Mouse (Mus musculus) MEL (cell line): Measurements from ENCODE around the gene Nrbp1. TPM values are rescaled to one million over a fixed set of nuclear protein-coding genes. Genes with fewer than 3 reads are reported as not detected.

ENCODE experiments used
- DNase-seq: peaks from one replicate; pipeline ENCODE4 v3.0.0; 2011; ENCODE audit warnings: low read depth, low spot score
- H3K27ac ChIP-seq: 2 replicates; pipeline ENCODE4 v1.5.1; 2012; ENCODE audit warnings: low read depth, mild to moderate bottlenecking, control low read depth, low read length, moderate library complexity; ENCODE audit not compliant: control insufficient read depth
- H3K27me3 ChIP-seq, 2 experiments: fragments of 150-350 bp in 1 of 2; sonication (generic) in 1 of 2; 2 replicates each; pipeline ENCODE4 v1.6.1; 2012; ENCODE audit warnings: low read length in 2 of 2, mild to moderate bottlenecking in 2 of 2, improper control_type of control experiment in 1 of 2, moderate library complexity in 1 of 2; ENCODE audit not compliant: insufficient read depth in 2 of 2, control insufficient read depth in 1 of 2
- H3K36me3 ChIP-seq, 2 experiments: 2 replicates each; pipeline ENCODE4 v1.6.1; 2012 to 2014; ENCODE audit warnings: low read length in 2 of 2, improper control_type of control experiment in 1 of 2, inconsistent platforms in 1 of 2, mild to moderate bottlenecking in 1 of 2; ENCODE audit not compliant: insufficient read depth in 2 of 2, control insufficient read depth in 1 of 2
- H3K4me1 ChIP-seq, 2 experiments: fragments of 150-350 bp in 1 of 2; sonication (generic) in 1 of 2; 2 replicates each; pipeline ENCODE4 v1.6.1; 2012; ENCODE audit warnings: low read length in 2 of 2, improper control_type of control experiment in 1 of 2, mild to moderate bottlenecking in 1 of 2; ENCODE audit not compliant: insufficient read depth in 2 of 2, control insufficient read depth in 1 of 2
- H3K4me3 ChIP-seq, 2 experiments: fragments of 150-350 bp in 1 of 2; sonication (generic) in 1 of 2; 2 replicates each; pipeline ENCODE4 v1.5.1; 2012; ENCODE audit warnings: low read depth in 2 of 2, low read length in 2 of 2, mild to moderate bottlenecking in 2 of 2, moderate library complexity in 2 of 2, control low read depth in 1 of 2, improper control_type of control experiment in 1 of 2; ENCODE audit not compliant: control insufficient read depth in 1 of 2, insufficient read depth in 1 of 2
- H3K79me2 ChIP-seq: 2 replicates; pipeline ENCODE4 v1.6.1; 2012; ENCODE audit warnings: mild to moderate bottlenecking, low read length, moderate library complexity; ENCODE audit not compliant: control insufficient read depth, poor library complexity, insufficient read depth
- H3K9ac ChIP-seq: 2 replicates; pipeline ENCODE4 v1.6.1; 2012; ENCODE audit warnings: low read depth, mild to moderate bottlenecking, control low read depth, low read length, moderate library complexity; ENCODE audit not compliant: control insufficient read depth, poor library complexity, severe bottlenecking
- H3K9me3 ChIP-seq: fragments of 150-350 bp; sonication (generic); replicated peaks from 2 replicates; pipeline ENCODE4 v1.6.1; 2012; ENCODE audit warnings: mild to moderate bottlenecking, low read length, improper control_type of control experiment, moderate library complexity; ENCODE audit not compliant: insufficient read depth
- BHLHE40 ChIP-seq: IDR thresholded peaks from 2 replicates; pipeline ENCODE4 v1.6.1; 2012; ENCODE audit warnings: low read depth, mild to moderate bottlenecking, inconsistent platforms, low read length, improper control_type of control experiment, borderline replicate concordance
- CHD2 ChIP-seq: IDR thresholded peaks from 2 replicates; pipeline ENCODE4 v1.6.1; 2011; ENCODE audit warnings: low read length, improper control_type of control experiment
- CTCF ChIP-seq, 3 experiments: IDR thresholded peaks in 2 of 3; conservative IDR thresholded peaks in 1 of 3; 2 replicates each; pipeline ENCODE4 v1.5.1; 2011 to 2012; ENCODE audit warnings: low read length in 3 of 3, low read depth in 2 of 3, mild to moderate bottlenecking in 2 of 3, improper control_type of control experiment in 1 of 3, inconsistent platforms in 1 of 3, mixed read lengths in 1 of 3, moderate library complexity in 1 of 3; ENCODE audit not compliant: control insufficient read depth in 1 of 3, insufficient read depth in 1 of 3, poor library complexity in 1 of 3, severe bottlenecking in 1 of 3
- ELF1 ChIP-seq: IDR thresholded peaks from 2 replicates; pipeline ENCODE4 v1.6.1; 2014; ENCODE audit warnings: low read depth, mild to moderate bottlenecking, inconsistent platforms, low read length, improper control_type of control experiment, moderate library complexity
- ETS1 ChIP-seq: IDR thresholded peaks from 2 replicates; pipeline ENCODE4 v1.6.1; 2012; ENCODE audit warnings: low read depth, mild to moderate bottlenecking, inconsistent platforms, low read length, improper control_type of control experiment, moderate library complexity
- GABPA ChIP-seq: IDR thresholded peaks from 2 replicates; pipeline ENCODE4 v1.6.1; 2012; ENCODE audit warnings: low read depth, mild to moderate bottlenecking, inconsistent platforms, low read length, improper control_type of control experiment, moderate library complexity
- GATA1 ChIP-seq: IDR thresholded peaks from 2 replicates; pipeline ENCODE4 v1.6.1; 2011; ENCODE audit warnings: low read depth, low read length, improper control_type of control experiment
- JUND ChIP-seq: IDR thresholded peaks from 2 replicates; pipeline ENCODE4 v1.6.1; 2011; ENCODE audit warnings: low read depth, mild to moderate bottlenecking, improper control_type of control experiment, low read length
- MAX ChIP-seq: IDR thresholded peaks from 2 replicates; pipeline ENCODE4 v1.6.1; 2011; ENCODE audit warnings: low read length, improper control_type of control experiment
- MAZ ChIP-seq: IDR thresholded peaks from 2 replicates; pipeline ENCODE4 v1.6.1; 2012; ENCODE audit warnings: low read depth, mild to moderate bottlenecking, inconsistent platforms, low read length, improper control_type of control experiment
- MXI1 ChIP-seq: IDR thresholded peaks from 2 replicates; pipeline ENCODE4 v1.6.1; 2011; ENCODE audit warnings: mild to moderate bottlenecking, low read depth, low read length, improper control_type of control experiment
- MYB ChIP-seq: IDR thresholded peaks from 2 replicates; pipeline ENCODE4 v1.6.1; 2011; ENCODE audit warnings: mild to moderate bottlenecking, low read depth, low read length, improper control_type of control experiment
- MYC ChIP-seq: IDR thresholded peaks from 2 replicates; pipeline ENCODE4 v1.6.1; 2011; ENCODE audit warnings: low read depth, mild to moderate bottlenecking, low read length, improper control_type of control experiment, moderate library complexity
- NELFE ChIP-seq: IDR thresholded peaks from 2 replicates; pipeline ENCODE4 v1.6.1; 2011; ENCODE audit warnings: low read depth, low read length, improper control_type of control experiment
- NRF1 ChIP-seq: IDR thresholded peaks from 2 replicates; pipeline ENCODE4 v1.6.1; 2014; ENCODE audit warnings: low read depth, mild to moderate bottlenecking, inconsistent platforms, low read length, improper control_type of control experiment, moderate library complexity; ENCODE audit not compliant: poor library complexity, insufficient read depth, severe bottlenecking
- POLR2A ChIP-seq, 2 experiments: IDR thresholded peaks; 2 replicates each; pipeline ENCODE4 v1.6.1; 2011 to 2012; ENCODE audit warnings: low read length in 2 of 2, mild to moderate bottlenecking in 2 of 2, control low read depth in 1 of 2, improper control_type of control experiment in 1 of 2, low read depth in 1 of 2, moderate library complexity in 1 of 2; ENCODE audit not compliant: control insufficient read depth in 1 of 2, insufficient read depth in 1 of 2, poor library complexity in 1 of 2
- POLR2AphosphoS2 ChIP-seq: IDR thresholded peaks from 2 replicates; pipeline ENCODE4 v1.6.1; 2011; ENCODE audit warnings: low read length, improper control_type of control experiment
- POLR2AphosphoS5 ChIP-seq: IDR thresholded peaks from 2 replicates; pipeline ENCODE4 v1.6.1; 2012; ENCODE audit warnings: low read depth, borderline replicate concordance, mild to moderate bottlenecking, inconsistent platforms, low read length, moderate library complexity, mixed read lengths
- RAD21 ChIP-seq: IDR thresholded peaks from 2 replicates; pipeline ENCODE4 v1.6.1; 2011; ENCODE audit warnings: mild to moderate bottlenecking, low read depth, low read length, improper control_type of control experiment
- RCOR1 ChIP-seq: IDR thresholded peaks from 2 replicates; pipeline ENCODE4 v1.6.1; 2012; ENCODE audit warnings: low read depth, mild to moderate bottlenecking, inconsistent platforms, low read length, improper control_type of control experiment
- SIN3A ChIP-seq: IDR thresholded peaks from 2 replicates; pipeline ENCODE4 v1.6.1; 2012; ENCODE audit warnings: low read length, improper control_type of control experiment, inconsistent platforms
- SMC3 ChIP-seq: IDR thresholded peaks from 2 replicates; pipeline ENCODE4 v1.6.1; 2011; ENCODE audit warnings: low read depth, low read length, improper control_type of control experiment
- TBP ChIP-seq: IDR thresholded peaks from 2 replicates; pipeline ENCODE4 v1.8.0; 2011; ENCODE audit warnings: low read depth, low read length, improper control_type of control experiment
- UBTF ChIP-seq: IDR thresholded peaks from 2 replicates; pipeline ENCODE4 v1.6.1; 2012; ENCODE audit warnings: low read depth, mild to moderate bottlenecking, inconsistent platforms, low read length, improper control_type of control experiment, moderate library complexity, borderline replicate concordance; ENCODE audit not compliant: insufficient read depth
- USF2 ChIP-seq, 2 experiments: IDR thresholded peaks; 2 replicates each; pipeline ENCODE4 v1.6.1; 2011 to 2012; ENCODE audit warnings: improper control_type of control experiment in 2 of 2, low read length in 2 of 2, borderline replicate concordance in 1 of 2, inconsistent platforms in 1 of 2, low read depth in 1 of 2, mild to moderate bottlenecking in 1 of 2; ENCODE audit not compliant: insufficient read depth in 1 of 2
- ZKSCAN1 ChIP-seq: IDR thresholded peaks from 2 replicates; pipeline ENCODE4 v1.6.1; 2012; ENCODE audit warnings: low read depth, mild to moderate bottlenecking, inconsistent platforms, low read length, improper control_type of control experiment, moderate library complexity
- ZMIZ1 ChIP-seq: IDR thresholded peaks from 2 replicates; pipeline ENCODE4 v1.6.1; 2012; ENCODE audit warnings: low read depth, mild to moderate bottlenecking, inconsistent platforms, low read length, improper control_type of control experiment, moderate library complexity
- polyA plus RNA-seq, 2 experiments: library from polyadenylated mRNA; stranded (reverse) in 1 of 2; unstranded in 1 of 2; fragments of >175 nt in 1 of 2; fragments of >200 nt in 1 of 2; gene quantifications; 2 replicates each; pipeline versions ENCODE4 v1.2.1 to v1.2.4; 2012; ENCODE audit warnings: low replicate concordance in 2 of 2, low read depth in 1 of 2; ENCODE audit not compliant: insufficient read length in 2 of 2, insufficient read depth in 1 of 2, missing spikeins in 1 of 2
- total RNA-seq: library from RNA; depleted of rRNA; stranded (reverse); fragments of 300-350 nt; gene quantifications from 2 replicates; pipeline ENCODE4 v1.2.3, GENCODE M21; 2012

Gene Nrbp1
- total and polyA plus RNA-seq, 3 experiments = 42.0 to 55.2 TPM; not detected in 1

GRCm38 (mm10) chr5:31219911-31220447 lies 20.7 kb upstream of the Nrbp1 start:
- Histone ChIP-seq H3K9ac (peak overlapping the region; percentile 95), H3K36me3 (peaks cover 17 to 38% of the 10 kb centered on the region in 2 experiments)
- TF ChIP-seq TBP = peak; percentile 49; the same call in 1 of the 2 replicates
- no peak for TF ChIP-seq BHLHE40
- no peak for TF ChIP-seq ELF1
- no peak for TF ChIP-seq JUND
- TF ChIP-seq NELFE = no peak
- no peak for TF ChIP-seq SIN3A
- 0 out of 6 replicates have a peak, but pooled peaks of 1 of the 3 experiments have one; percentile 0 for TF ChIP-seq CTCF (IDR thresholded peaks at IDR 0.05 in 2 of 3, conservative IDR thresholded peaks at IDR 0.05 in 1 of 3; ENCODE audit: control insufficient read depth in 1 of 3, insufficient read depth in 1 of 3, low read depth in 2 of 3, low read length in 3 of 3, poor library complexity in 1 of 3, severe bottlenecking in 1 of 3)
- no peak for TF ChIP-seq MAZ
- TF ChIP-seq SMC3 = no peak
- no peak for TF ChIP-seq RAD21
- 0 out of 2 replicates have a peak, but pooled peaks have one; percentile 30 for TF ChIP-seq GABPA
- no peak for TF ChIP-seq NRF1
- TF ChIP-seq POLR2AphosphoS2 = no peak
- no peak for TF ChIP-seq MYC
- TF ChIP-seq MXI1 = no peak; the same call in 1 of the 2 replicates
- no peak for TF ChIP-seq MYB
- TF ChIP-seq MAX = no peak
- TF ChIP-seq GATA1 = no peak
- no peak for TF ChIP-seq RCOR1
- no peak for TF ChIP-seq ETS1
- TF ChIP-seq USF2 (IDR thresholded peaks at IDR 0.05; ENCODE audit: borderline replicate concordance in 1 of 2, insufficient read depth in 1 of 2, low read depth in 1 of 2, low read length in 2 of 2) = no peak
- TF ChIP-seq POLR2A (IDR thresholded peaks at IDR 0.05; ENCODE audit: control insufficient read depth in 1 of 2, insufficient read depth in 1 of 2, low read depth in 1 of 2, low read length in 2 of 2, poor library complexity in 1 of 2) = peak in 1 of 2 experiments; percentile 41; a peak in 2 of 4 replicates
- no peak for TF ChIP-seq CHD2
- no peak for TF ChIP-seq ZMIZ1
- TF ChIP-seq POLR2AphosphoS5 = no peak
- peak; percentile 82; the same call in 1 of the 2 replicates for TF ChIP-seq UBTF
- TF ChIP-seq ZKSCAN1 = no peak
- TF ChIP-seq, all 39 proteins: peak for 5
- Histone ChIP-seq H3K27ac (peak overlapping the region; percentile 84), H3K4me1 (peaks cover 13 to 15% of the 10 kb centered on the region in 2 experiments), H3K9me3 (no peaks in the 10 kb centered on the region), H3K27me3 (no peaks in the 10 kb centered on the region), H3K4me3 (peak overlapping the region; percentile 74), H3K79me2 (peaks cover 52% of the 10 kb centered on the region)
- peak; percentile 82 for DNase-seq
